Mouse (Mus musculus) erythroid progenitor cell, adult 5-6 weeks (primary cell): Measurements from ENCODE around the gene Rbm19. TPM values are rescaled to one million over a fixed set of nuclear protein-coding genes. Genes with fewer than 3 reads are reported as not detected.

Experiments
- ATAC-seq: replicated peaks from 2 replicates; pipeline ENCODE4 v1.8.0; 2016; ENCODE audit warnings: moderate number of reproducible peaks, mild to moderate bottlenecking, moderate TSS enrichment, inconsistent platforms; ENCODE audit not compliant: poor library complexity, low FRiP score, severe bottlenecking
- total RNA-seq, 2 experiments: library from RNA; stranded (forward) in 1 of 2; stranded (reverse) in 1 of 2; fragments of 150-400 nt in 1 of 2; fragments of 186-747, 209-891 nt in 1 of 2; gene quantifications; 2 replicates each; pipeline versions ENCODE4 v1.2.3 to v1.2.4; 2015 to 2017; ENCODE audit warnings: low replicate concordance in 2 of 2

Rbm19 gene
- total RNA-seq, 2 experiments from 2014 or later: 4.5 TPM; not detected in 1

DNA sequence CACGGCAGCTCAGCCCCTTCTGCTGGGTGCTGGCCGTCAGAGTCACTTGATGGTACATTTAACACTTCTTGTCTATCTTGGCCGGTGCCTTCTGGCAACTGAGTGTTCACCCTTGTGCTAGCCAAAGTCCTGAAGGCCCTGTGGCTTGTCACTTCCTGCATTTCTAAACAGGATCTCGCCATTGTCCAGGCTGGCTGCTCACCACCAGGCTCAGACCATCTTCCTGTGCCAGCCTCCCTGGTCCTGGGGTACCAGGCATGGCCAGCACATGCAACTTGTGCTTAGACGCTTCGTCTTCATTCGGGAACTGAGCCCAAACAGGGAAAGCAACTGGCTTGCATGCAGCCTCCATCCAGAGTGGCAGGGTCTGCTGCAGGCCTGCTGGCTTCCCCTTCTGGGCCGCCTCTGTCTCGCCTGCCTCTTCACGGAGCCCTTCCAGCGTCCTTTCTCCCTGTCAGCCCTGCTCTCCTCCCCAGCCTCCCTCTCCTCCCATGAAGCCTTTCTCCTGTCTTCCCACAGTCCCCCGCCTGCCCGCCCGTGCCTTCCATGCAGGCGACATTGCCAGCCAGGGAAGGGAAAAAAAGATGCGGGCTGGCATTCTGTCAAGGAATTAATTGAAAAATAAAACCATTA lies 78.2 kb downstream of the Rbm19 start:
- ATAC-seq: no peak

DNA sequence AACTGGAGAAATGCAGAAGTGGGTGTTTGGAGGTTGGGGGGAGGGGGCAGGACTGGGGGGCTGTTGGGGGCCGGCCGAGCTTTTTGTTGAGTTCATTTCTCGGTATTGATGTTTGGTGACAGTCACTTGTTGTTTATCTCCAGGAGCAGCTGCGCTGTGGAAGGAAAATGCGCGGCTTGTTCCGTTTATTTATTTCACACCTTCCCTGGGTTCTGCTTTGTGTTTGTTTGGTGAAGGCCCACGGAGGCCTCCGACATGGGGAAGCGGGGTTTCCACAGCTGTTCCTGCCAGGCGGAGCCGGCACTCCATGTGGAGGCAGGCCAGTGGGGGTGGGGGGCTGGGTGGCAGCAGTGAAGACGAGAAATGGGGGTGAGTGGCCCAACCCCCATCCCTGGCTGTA lies 78.7 kb downstream of the Rbm19 start:
- ATAC-seq: no peak

DNA sequence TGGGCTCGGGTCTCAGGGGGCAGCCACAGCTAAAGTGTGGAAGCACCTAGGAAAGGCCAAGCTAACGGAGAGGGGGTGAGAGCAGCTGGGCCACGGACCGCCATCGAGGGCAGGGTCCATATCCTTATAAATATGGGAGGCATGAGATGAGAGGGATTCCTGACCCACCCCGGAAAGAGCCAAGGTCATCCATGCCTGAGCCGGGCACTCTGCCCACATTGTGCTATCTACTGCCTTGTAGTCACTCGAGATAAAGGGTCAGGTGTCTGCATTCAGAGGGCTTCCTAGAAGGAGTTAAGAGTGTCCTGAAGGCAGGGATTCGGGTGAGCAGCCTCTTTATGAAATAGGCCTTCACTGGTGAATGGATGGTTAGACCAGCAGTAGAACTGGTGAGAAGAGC lies 80.6 kb downstream of the Rbm19 start:
- ATAC-seq: no peak

DNA sequence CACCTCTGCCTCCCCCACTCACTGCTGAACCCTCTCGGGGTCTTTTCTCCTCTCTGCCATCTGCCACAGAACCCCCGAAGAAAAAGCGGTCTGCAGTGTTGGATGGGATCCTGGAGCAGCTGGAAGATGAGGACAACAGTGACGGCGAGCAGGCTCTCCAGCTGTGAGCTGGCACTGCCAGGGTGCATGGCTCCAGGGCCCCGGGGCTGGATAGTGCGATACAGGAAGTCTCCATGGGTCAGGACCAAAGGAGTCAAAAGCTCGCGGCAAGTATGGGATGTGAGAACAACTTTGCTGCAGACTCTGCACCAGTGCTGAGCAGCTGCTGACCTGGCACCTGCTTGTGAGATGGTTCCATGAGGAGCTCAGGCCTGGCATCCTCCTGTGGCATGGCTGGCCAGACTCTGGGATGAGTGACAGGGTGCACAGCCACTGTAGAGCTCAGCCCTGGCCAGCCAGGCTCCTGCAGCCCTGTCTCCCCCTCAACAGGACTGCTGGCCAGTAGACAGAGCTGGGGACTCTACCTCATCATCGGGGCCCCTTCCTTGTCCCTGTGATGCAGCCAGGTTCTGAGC lies 81.6 kb downstream of the Rbm19 start:
- no peak for ATAC-seq

DNA sequence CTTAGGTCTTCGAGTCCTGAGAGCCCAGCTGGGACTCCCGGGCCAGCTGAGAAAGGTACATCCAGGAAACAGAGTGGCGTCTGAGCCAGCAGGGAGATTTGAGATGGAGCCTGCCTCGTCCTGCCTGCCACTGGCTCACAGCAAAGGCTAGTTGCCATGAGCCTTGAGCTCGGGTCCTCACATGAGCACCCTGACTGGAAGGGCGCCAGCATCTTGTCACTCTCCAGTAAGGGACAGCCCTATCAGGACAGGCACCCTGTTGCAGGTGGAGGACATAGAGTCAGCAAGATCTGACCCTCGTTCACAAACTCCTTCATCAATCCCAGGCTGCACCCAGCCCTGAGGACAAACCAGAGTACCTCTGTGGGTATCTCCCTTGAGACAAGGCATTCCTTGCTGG lies 83.6 kb downstream of the Rbm19 start:
- no peak for ATAC-seq

DNA sequence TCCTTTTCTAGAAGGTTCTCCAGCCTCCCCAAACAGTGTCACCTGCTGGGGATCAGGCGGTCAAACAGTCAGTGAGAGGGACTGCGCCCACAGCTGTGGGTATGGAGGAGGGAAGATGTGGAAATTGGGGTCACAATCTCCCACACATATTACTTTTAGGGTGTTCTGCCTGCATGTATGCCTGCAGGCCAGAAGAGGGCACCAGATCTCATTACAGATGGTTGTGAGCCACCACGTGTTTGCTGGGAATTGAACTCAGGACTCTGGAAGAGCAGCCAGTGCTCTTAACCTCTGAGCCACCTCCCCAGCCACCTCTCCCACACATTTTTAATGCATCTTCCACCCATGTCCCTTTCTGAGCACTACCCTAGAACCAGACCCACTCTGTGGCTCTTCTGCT lies 88.1 kb downstream of the Rbm19 start:
- no peak for ATAC-seq

DNA sequence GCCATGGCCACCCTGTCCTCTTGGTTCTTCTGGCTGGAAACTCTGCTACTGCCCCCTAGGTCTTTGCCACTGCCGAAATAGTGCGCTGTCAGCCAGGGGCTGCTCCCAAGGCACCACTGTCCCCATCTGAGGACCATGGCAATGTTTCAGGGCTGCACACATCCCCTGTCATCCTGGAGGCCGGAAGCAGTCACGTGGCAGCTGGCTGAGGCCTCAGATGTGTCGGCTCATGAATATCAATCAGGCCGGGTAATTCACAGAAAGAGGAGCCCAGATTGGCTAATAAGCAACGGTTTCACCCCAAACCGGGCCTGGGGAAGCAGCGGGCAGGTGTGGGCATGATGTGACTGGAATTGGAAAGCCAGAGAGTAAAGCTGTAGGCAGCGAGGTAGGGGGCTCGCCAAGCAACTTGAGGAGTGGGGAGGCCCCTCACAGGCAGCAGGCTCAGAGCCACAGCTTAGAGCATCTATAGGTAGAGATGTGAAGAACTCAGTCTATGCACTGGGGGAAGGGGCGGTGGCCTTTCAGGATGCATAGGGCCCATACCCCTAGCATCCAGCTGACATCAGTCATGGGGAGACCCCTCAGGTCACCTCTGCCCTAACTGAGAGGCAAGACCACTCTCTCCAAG lies 90.2 kb downstream of the Rbm19 start:
- ATAC-seq: no peak

DNA sequence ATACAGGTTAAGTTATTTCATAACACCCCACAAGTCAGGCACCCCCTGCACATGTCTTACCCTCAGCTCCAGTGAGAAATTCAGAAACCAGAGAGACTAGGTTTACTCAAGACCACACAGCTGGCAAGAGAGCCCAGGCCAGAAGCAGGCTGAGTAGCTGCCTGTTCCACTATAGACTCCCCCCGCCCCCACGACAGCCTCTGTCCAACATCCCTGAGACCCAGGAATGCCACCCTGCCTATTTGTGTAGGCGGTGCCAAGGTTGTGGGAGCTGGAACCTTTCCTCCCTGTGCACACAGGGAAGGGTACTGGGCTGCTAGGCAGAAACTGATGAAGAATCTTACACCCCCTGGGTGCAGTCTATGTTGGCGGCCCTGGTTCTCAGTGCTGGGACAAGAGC lies 91.2 kb downstream of the Rbm19 start:
- ATAC-seq: no peak

DNA sequence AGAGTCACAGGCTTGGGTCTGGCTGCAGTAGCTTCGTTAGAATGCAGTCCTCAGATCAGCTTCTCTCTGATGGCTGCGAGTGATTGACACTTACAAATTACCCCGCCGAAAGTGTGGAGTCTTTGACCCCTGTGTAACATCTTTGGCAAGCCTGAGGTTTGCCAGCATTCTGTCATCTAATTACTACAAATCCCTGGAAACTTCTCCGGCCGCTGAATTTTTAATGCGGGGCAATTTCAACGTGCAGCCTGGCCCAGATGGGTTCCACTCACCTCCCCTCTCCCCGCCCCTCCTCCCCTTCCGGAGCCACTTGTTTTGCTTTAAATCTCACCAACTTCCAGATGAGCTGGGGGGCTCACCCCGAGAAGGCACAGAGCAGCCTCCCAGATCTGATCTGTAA lies 94.4 kb downstream of the Rbm19 start:
- ATAC-seq: no peak

DNA sequence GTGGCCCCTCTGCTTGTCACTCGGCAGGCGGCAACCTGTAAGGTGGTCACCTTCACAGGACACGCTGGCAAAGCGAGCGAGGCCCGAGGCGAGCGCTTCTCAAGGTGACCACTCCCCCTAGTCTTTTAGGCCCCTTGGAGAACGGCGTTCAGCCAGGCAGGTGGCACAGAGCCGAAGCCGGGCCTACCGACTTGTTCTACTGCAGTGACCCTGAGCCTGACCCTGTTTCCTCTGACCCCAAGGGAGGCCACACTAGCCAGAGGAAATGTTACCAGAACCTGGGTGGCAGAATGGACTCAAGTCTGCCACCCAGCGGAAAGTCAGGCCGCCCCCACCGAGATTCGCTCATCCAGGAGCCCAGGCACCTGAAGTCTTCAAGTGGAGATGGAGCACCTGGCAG lies 94.9 kb downstream of the Rbm19 start:
- no peak for ATAC-seq

DNA sequence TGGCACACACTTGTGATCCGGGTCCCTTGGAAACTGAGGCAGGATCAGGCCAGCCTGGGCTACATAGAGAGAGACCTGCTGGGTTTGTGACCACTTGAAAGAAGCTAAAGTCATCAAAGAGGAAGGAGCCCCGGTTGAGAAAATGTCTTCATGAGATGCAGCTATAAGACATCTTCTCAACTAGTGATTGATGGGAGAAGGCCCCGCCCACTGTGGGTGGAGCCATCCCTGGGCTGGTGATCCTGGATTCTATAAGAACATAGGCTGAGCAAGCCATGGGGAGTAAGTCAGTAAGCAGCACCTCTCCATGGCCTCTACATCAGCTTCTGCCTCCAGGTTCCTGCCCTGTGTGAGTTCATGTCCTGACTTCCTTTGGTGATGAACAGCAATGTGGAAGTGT lies 98.2 kb downstream of the Rbm19 start:
- no peak for ATAC-seq

DNA sequence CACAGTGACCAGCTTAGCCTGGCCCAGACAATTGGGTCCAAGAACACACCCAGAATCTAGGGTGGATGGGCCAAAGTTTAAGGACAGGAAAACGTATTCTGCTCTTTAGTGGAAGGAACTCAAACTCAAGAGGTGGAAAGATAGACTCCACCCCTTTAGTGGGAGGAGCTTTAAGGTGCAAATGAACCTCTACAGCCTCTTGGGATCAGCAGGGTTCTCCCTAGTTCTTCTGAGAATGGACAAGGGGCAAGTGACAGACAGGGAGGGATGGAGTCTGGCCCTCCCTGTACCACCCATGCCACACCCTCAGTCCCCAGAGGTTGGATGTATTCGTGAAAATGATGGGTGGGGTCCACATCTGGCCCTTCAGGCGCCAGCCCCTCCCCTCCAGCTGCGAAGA lies 105.0 kb downstream of the Rbm19 start:
- ATAC-seq: no peak

DNA sequence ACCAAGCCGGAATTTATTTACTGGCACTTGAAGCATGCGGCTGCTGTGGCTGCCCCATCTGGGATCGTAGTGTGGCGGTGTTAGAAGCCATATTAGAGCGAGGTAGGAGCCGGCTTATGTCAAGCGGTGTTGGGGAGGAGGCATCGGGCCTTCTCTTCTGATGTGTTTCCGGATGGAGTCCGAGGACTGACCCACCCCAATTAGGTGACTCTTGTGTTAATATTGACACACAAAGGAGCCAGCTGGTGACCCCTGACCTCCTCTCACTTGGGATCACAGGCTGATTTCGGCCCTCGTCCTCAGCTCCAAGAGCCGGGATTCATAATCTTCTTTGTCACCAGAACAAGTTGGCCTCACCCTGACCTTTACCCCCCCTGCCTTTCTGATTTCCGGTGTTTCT lies 109.1 kb downstream of the Rbm19 start:
- ATAC-seq: no peak

DNA sequence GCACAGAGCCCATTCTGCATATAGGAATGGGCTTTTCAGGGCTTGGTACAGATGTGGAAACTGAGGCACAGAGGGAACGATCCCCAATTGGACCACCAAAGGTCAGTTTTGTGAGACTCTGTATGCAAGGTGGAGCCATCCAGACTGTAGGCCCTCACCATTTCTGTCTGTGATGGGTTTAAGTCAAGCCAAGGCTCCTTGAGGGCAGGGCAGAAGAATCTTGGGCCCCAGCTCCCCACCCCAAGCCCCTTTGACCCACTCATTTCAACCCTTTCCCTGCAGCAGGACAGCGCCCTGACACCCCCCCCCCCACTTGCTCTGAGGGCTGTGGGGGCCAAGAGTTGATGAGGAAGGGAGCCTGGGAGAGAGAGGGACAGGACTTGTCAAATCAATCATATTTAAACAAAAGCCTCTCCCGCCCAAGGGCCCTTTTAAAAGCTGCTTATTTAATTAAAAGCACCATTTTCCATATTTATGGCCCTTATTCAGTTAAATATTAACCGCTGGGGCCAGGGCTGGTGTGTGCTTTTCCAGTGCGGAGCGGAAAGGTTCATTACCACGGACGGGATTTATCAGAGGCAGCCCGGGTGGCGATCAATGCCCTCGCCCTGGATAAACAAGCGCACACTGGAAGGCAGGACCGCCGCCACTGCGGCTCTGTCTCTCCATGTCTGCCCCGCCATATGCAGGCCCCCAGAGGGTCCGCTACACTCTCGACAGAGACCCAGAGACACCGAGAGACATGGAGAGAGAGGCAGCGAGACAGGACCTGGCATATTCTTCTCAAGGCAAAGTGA lies 112.5 kb downstream of the Rbm19 start:
- ATAC-seq: no peak

DNA sequence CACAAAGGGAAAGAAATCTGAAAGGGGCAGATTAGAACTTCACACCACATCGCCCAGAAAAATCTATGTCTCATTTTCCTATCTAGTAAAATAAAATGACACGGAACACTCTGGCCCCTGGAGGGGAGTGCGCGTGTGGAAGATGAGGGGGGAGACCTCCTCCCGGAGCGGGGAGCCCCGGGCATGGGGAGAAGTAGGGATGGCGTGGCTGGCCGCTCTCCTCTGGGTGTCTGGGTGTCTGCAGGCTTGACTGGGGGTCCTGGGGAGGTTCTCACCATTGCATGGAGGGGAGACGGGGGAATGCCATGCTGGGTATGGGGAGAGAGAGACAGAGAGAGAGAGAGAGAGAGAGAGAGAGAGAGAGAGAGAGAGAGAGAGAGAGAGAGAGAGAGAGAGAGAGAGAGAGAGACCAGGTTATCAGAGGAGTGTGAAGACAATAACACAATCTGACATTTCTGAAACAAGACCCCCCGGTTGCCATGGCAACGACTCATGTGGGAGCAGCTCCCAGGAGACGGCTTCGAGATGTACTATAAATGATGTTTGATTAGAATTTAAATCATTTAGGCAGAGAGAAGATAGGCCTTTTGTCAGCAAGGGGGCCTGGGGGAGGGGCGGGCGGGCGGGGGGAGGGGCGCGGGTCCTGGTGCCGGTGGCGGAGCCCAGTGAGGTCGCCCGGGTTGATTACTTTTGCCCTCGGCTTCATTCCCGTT lies 115.3 kb downstream of the Rbm19 start:
- no peak for ATAC-seq

DNA sequence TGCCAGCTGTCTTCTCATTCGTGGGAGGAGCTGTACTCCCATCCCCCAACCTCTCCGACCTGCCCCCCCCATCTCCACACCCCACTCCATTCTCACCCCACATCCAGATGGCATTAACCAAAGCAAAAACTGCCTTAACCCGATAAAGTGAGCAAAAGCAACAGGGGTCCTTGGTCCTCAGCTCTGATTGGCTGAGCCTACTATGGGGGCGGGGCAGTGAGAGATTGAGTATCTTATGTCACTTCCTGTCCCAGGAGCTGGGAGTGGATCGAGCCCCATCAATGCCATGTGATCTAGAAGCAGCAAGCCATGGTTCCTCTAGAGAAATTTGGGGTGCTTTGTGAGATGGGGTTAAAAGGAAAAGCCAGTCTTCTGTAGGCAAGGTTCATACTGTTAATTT lies 118.9 kb downstream of the Rbm19 start:
- ATAC-seq: no peak

DNA sequence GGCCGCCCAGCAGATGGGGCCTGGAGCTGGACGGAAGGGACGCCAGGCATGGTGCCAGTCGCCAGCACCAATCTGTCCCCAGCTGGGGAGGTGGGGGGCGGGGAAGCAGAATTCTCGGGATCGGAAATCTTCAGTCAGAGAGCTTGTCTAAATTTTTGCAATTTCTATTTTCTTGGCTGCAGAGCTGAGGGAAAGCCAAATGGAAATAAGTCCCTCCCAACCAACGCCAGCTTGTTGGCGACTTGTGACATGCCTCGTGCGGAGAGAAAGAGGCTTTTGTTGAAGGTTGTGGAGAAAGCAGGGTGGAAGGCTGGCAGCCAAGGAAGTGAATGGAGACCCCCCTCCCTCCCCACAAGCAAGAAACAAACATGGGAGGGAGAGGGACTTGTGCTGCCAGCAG lies 119.3 kb downstream of the Rbm19 start:
- ATAC-seq: no peak

DNA sequence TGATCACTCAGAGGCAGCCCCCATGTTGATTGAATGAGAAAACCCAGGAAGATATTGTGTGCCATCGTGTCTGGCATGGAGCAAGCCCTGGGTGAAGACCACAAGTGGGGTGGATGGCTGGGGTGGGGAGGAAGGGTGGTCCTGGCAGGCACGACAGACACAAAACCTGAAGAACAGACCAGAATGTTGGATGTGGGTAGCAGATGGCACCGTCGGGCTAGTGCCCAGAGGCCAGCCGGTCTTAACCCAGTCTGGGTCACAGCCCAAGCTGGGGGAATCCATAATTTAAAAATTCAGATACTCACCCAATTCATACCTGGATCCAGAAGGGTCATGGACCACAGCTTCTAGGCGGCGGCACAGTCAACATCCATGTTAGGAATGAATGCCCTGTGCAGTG lies 123.8 kb downstream of the Rbm19 start:
- ATAC-seq: no peak

DNA sequence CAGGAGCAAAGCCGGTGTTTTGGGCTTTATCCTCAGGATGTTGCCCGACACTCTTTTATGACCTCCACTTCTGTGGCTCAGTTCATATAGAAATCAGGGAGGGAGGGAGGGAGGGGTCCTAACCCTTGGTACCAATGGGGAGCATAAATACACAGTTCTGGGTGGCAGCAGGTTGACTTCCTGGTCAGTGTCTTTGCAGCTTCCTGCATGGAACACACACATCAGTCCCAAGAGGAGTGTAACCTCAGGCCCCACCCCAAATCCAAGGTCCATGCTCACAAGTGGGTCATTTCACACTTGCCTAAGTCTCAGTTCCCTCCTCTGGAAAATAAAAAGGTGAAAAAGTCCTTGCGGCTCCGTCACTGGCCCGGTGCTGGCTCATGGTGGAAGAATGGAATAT lies 129.1 kb downstream of the Rbm19 start:
- ATAC-seq: no peak
